Mouse (Mus musculus) ES-Bruce4 (cell line): ENCODE results near the gene Arhgap31. TPM values are rescaled to one million over a fixed set of nuclear protein-coding genes. Genes with fewer than 3 reads are reported as not detected.

Experiments used
- H3K27ac ChIP-seq: 2 replicates; pipeline ENCODE4 v1.5.1; 2012; ENCODE audit warnings: low read length, inconsistent platforms; ENCODE audit not compliant: insufficient read depth
- H3K27me3 ChIP-seq: 2 replicates; pipeline ENCODE4 v1.6.1; 2012; ENCODE audit warnings: mild to moderate bottlenecking, low read length, inconsistent platforms; ENCODE audit not compliant: control insufficient read depth, poor library complexity, insufficient read depth, severe bottlenecking
- H3K36me3 ChIP-seq: 2 replicates; pipeline ENCODE4 v1.6.1; 2012; ENCODE audit warnings: inconsistent platforms, mild to moderate bottlenecking, low read length, moderate library complexity; ENCODE audit not compliant: control insufficient read depth, poor library complexity, insufficient read depth, severe bottlenecking
- H3K4me1 ChIP-seq: one replicate; pipeline ENCODE4 v1.8.1; 2011; ENCODE audit warnings: low read length; ENCODE audit not compliant: control insufficient read depth, insufficient read depth
- H3K4me3 ChIP-seq: 2 replicates; pipeline ENCODE4 v1.5.1; 2011; ENCODE audit warnings: low read depth, mild to moderate bottlenecking, low read length
- H3K9ac ChIP-seq: 2 replicates; pipeline ENCODE4 v1.6.1; 2012; ENCODE audit warnings: low read depth, mild to moderate bottlenecking, inconsistent platforms; ENCODE audit not compliant: poor library complexity, severe bottlenecking
- H3K9me3 ChIP-seq: replicated peaks from 2 replicates; pipeline ENCODE4 v1.6.1; 2012; ENCODE audit warnings: mild to moderate bottlenecking, low read length, inconsistent platforms; ENCODE audit not compliant: control insufficient read depth, poor library complexity, insufficient read depth, severe bottlenecking
- CTCF ChIP-seq: IDR thresholded peaks from one replicate; pipeline ENCODE4 v1.8.1; 2011; ENCODE audit warnings: low read depth, low read length
- EP300 ChIP-seq: IDR thresholded peaks from 2 replicates; pipeline ENCODE4 v1.6.1; 2011; ENCODE audit warnings: low read depth, low read length; ENCODE audit not compliant: insufficient read depth
- POLR2A ChIP-seq: IDR thresholded peaks from one replicate; pipeline ENCODE4 v1.8.1; 2011; ENCODE audit warnings: low read length; ENCODE audit not compliant: insufficient read depth
- polyA plus RNA-seq: library from polyadenylated mRNA; stranded (reverse); fragments of >200 nt; gene quantifications from 2 replicates; pipeline ENCODE4 v1.2.4, GENCODE M21; 2011; ENCODE audit warnings: low read depth; ENCODE audit not compliant: missing spikeins, insufficient read depth, insufficient read length

The Arhgap31 gene
- polyA plus RNA-seq, 1 experiment: 1.3 TPM

- TF ChIP-seq POLR2A (no peak), EP300 (no peak), CTCF (no peak)
- H3K4me3 ChIP-seq: no peak overlapping the region
- H3K4me1 ChIP-seq: no peaks in the 10 kb centered on the region
- no peaks in the 10 kb centered on the region for H3K9me3 ChIP-seq
- no peaks in the 10 kb centered on the region for H3K27me3 ChIP-seq
- H3K9ac ChIP-seq: no peak overlapping the region
- no peaks in the 10 kb centered on the region for H3K36me3 ChIP-seq
- H3K27ac ChIP-seq: no peak overlapping the region
Measured at GRCm38 (mm10) chr16:38648783-38649430, 64.2 kb downstream of the Arhgap31 start.

GRCm38 (mm10) chr16:38648155-38648554 is 64.9 kb downstream of the Arhgap31 start:
- Histone ChIP-seq H3K9me3 (no peaks in the 10 kb centered on the region), H3K4me1 (no peaks in the 10 kb centered on the region), H3K9ac (no peak overlapping the region), H3K36me3 (no peaks in the 10 kb centered on the region), H3K4me3 (no peak overlapping the region), H3K27ac (no peak overlapping the region), H3K27me3 (no peaks in the 10 kb centered on the region)
- TF ChIP-seq POLR2A (no peak), EP300 (no peak), CTCF (no peak)

DNA sequence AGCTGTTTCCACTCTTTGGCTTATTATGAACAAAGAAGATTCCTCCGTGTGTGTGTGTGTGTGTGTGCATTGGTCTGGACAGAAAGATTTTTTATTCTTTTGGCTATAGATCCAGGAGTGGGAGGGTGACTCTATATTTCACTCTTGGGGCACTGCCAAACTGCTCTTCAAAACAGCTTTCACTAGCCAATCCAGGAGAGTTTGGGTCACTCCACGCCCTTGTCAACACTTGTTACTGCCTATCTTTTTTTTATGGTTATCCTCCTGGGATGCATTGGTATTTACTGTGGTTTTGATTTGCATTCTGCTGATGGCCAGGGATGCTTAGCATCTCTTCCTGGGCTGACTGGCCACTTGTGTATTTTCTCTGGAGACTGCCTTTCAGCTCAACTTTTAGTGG is 68.6 kb downstream of the Arhgap31 start:
- no peak overlapping the region for H3K4me3 ChIP-seq
- no peaks in the 10 kb centered on the region for H3K36me3 ChIP-seq
- H3K9me3 ChIP-seq: no peaks in the 10 kb centered on the region
- TF ChIP-seq EP300 (no peak), CTCF (no peak)
- no peaks in the 10 kb centered on the region for H3K4me1 ChIP-seq
- no peaks in the 10 kb centered on the region for H3K27me3 ChIP-seq
- no peak overlapping the region for H3K27ac ChIP-seq
- H3K9ac ChIP-seq: no peak overlapping the region

- H3K9me3 ChIP-seq: no peaks in the 10 kb centered on the region
- no peaks in the 10 kb centered on the region for H3K27me3 ChIP-seq
- H3K4me3 ChIP-seq: no peak overlapping the region
- H3K9ac ChIP-seq: no peak overlapping the region
- no peak for TF ChIP-seq POLR2A
- TF ChIP-seq CTCF: no peak
- TF ChIP-seq EP300: no peak
- no peak overlapping the region for H3K27ac ChIP-seq
- H3K36me3 ChIP-seq: no peaks in the 10 kb centered on the region
- H3K4me1 ChIP-seq: peaks cover 4% of the 10 kb centered on the region
Measured at GRCm38 (mm10) chr16:38637085-38637484, 76.0 kb downstream of the Arhgap31 start.

DNA sequence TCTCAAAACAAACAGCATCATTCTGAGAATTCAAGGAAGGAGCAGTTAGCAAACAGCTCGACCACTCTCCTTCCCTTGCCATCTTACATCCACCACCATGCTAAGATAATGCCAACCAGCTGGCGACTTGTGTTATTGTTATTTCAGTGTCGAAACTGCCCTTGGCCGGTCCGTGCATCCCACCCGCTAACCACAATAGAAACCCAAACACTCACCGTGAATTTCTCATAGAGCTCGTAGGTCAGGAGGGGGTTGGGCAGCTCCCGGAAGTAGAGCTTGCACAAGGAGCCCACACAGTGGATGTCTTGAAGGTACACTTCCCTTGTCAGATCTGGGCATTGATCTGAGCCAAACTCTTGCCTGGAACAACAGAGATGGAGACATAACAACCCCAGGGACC is 76.4 kb downstream of the Arhgap31 start:
- Histone ChIP-seq H3K4me3 (peak overlapping the region; percentile 14; the same call in 1 of the 2 replicates), H3K9me3 (no peaks in the 10 kb centered on the region), H3K27ac (no peak overlapping the region), H3K9ac (no peak overlapping the region), H3K4me1 (peaks cover 4% of the 10 kb centered on the region), H3K27me3 (no peaks in the 10 kb centered on the region), H3K36me3 (no peaks in the 10 kb centered on the region)
- TF ChIP-seq CTCF: no peak
- no peak for TF ChIP-seq EP300
- no peak for TF ChIP-seq POLR2A

DNA sequence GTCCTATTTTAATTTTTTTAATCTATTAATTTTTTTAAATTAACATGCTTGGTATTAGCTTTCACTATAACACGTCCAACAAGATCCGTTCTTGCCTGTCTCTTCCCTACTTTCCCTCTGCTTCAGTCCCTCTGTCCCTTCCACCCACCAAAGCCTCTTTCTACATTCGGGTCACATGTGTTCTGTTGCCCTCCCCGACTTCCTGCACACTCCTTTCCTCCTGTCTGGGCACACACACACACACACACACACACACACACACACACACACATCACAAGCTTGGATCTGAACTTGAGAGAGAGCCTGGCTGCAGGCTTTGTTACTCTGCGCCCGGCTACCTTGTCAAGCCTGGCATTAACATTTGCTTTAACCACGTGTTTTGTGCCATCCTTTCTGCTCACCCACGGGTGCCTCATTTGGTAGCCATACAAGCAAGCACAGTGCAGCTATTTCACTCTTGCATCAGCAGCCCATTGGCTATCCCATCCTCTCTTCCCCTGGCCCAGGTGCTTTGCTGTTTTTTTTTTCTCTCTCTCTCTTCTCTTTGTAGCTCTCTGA is 77.2 kb downstream of the Arhgap31 start:
- Histone ChIP-seq H3K4me1 (peaks cover 4% of the 10 kb centered on the region), H3K9ac (no peak overlapping the region), H3K9me3 (no peaks in the 10 kb centered on the region), H3K4me3 (no peak overlapping the region), H3K27ac (no peak overlapping the region), H3K27me3 (no peaks in the 10 kb centered on the region; the same call in 1 of the 2 replicates), H3K36me3 (no peaks in the 10 kb centered on the region)
- TF ChIP-seq POLR2A (no peak), EP300 (no peak), CTCF (no peak)
